Mouse (Mus musculus) ES-Bruce4 (cell line): ENCODE measurements around the gene Gm26965. TPM values are rescaled to one million over a fixed set of nuclear protein-coding genes. Genes with fewer than 3 reads are reported as not detected.

ENCODE experiments used
- H3K27ac ChIP-seq: 2 replicates; pipeline ENCODE4 v1.5.1; 2012; ENCODE audit warnings: low read length, inconsistent platforms; ENCODE audit not compliant: insufficient read depth
- H3K27me3 ChIP-seq: 2 replicates; pipeline ENCODE4 v1.6.1; 2012; ENCODE audit warnings: mild to moderate bottlenecking, low read length, inconsistent platforms; ENCODE audit not compliant: control insufficient read depth, poor library complexity, insufficient read depth, severe bottlenecking
- H3K36me3 ChIP-seq: 2 replicates; pipeline ENCODE4 v1.6.1; 2012; ENCODE audit warnings: inconsistent platforms, mild to moderate bottlenecking, low read length, moderate library complexity; ENCODE audit not compliant: control insufficient read depth, poor library complexity, insufficient read depth, severe bottlenecking
- H3K4me1 ChIP-seq: one replicate; pipeline ENCODE4 v1.8.1; 2011; ENCODE audit warnings: low read length; ENCODE audit not compliant: control insufficient read depth, insufficient read depth
- H3K4me3 ChIP-seq: 2 replicates; pipeline ENCODE4 v1.5.1; 2011; ENCODE audit warnings: low read depth, mild to moderate bottlenecking, low read length
- H3K9ac ChIP-seq: 2 replicates; pipeline ENCODE4 v1.6.1; 2012; ENCODE audit warnings: low read depth, mild to moderate bottlenecking, inconsistent platforms; ENCODE audit not compliant: poor library complexity, severe bottlenecking
- H3K9me3 ChIP-seq: replicated peaks from 2 replicates; pipeline ENCODE4 v1.6.1; 2012; ENCODE audit warnings: mild to moderate bottlenecking, low read length, inconsistent platforms; ENCODE audit not compliant: control insufficient read depth, poor library complexity, insufficient read depth, severe bottlenecking
- CTCF ChIP-seq: IDR thresholded peaks from one replicate; pipeline ENCODE4 v1.8.1; 2011; ENCODE audit warnings: low read depth, low read length
- EP300 ChIP-seq: IDR thresholded peaks from 2 replicates; pipeline ENCODE4 v1.6.1; 2011; ENCODE audit warnings: low read depth, low read length; ENCODE audit not compliant: insufficient read depth
- POLR2A ChIP-seq: IDR thresholded peaks from one replicate; pipeline ENCODE4 v1.8.1; 2011; ENCODE audit warnings: low read length; ENCODE audit not compliant: insufficient read depth
- polyA plus RNA-seq: library from polyadenylated mRNA; stranded (reverse); fragments of >200 nt; gene quantifications from 2 replicates; pipeline ENCODE4 v1.2.4, GENCODE M21; 2011; ENCODE audit warnings: low read depth; ENCODE audit not compliant: missing spikeins, insufficient read depth, insufficient read length

Gene Gm26965
- polyA plus RNA-seq, 1 experiment = not detected

- Histone ChIP-seq H3K9me3 (no peaks in the 10 kb centered on the region), H3K4me3 (no peak overlapping the region), H3K27me3 (no peaks in the 10 kb centered on the region), H3K27ac (no peak overlapping the region), H3K36me3 (no peaks in the 10 kb centered on the region), H3K4me1 (no peaks in the 10 kb centered on the region), H3K9ac (no peak overlapping the region)
- TF ChIP-seq CTCF (no peak), EP300 (no peak)
Measured at GRCm38 (mm10) chr13:67527049-67527730, 1.2 kb upstream of the Gm26965 start.

- Histone ChIP-seq H3K4me1 (no peaks in the 10 kb centered on the region), H3K9ac (no peak overlapping the region), H3K4me3 (no peak overlapping the region), H3K27me3 (no peaks in the 10 kb centered on the region), H3K36me3 (no peaks in the 10 kb centered on the region), H3K9me3 (no peaks in the 10 kb centered on the region), H3K27ac (no peak overlapping the region)
- TF ChIP-seq EP300 = no peak
Measured at GRCm38 (mm10) chr13:67500908-67501307, 25.0 kb downstream of the Gm26965 start.

GRCm38 (mm10) chr13:67500084-67500719 is 25.7 kb downstream of the Gm26965 start, which contains the start of gene Zfp58:
Gene Zfp58 (minus strand): TSS chr13:67500555.
- Histone ChIP-seq H3K4me3 (peak within 1 kb of the TSS; percentile 95), H3K27ac (no peak within 1 kb of the TSS; the same call in 1 of the 2 replicates), H3K9me3 (no peaks in the 10 kb centered on the region), H3K27me3 (no peaks in the 10 kb centered on the region), H3K36me3 (no peaks in the 10 kb centered on the region), H3K9ac (peak within 1 kb of the TSS; percentile 34), H3K4me1 (no peaks in the 10 kb centered on the region)
- no peak for TF ChIP-seq CTCF
- no peak for TF ChIP-seq EP300
- no peak for TF ChIP-seq POLR2A

- peak overlapping the region; percentile 33; the same call in 1 of the 2 replicates for H3K27ac ChIP-seq
- H3K27me3 ChIP-seq = no peaks in the 10 kb centered on the region
- no peak for TF ChIP-seq EP300
- TF ChIP-seq POLR2A = no peak
- H3K36me3 ChIP-seq = peaks cover 14% of the 10 kb centered on the region
- no peak overlapping the region for H3K4me3 ChIP-seq
- H3K9ac ChIP-seq = no peak overlapping the region
- H3K4me1 ChIP-seq = no peaks in the 10 kb centered on the region
- H3K9me3 ChIP-seq = peaks cover 3% of the 10 kb centered on the region; the same call in 1 of the 2 replicates
Measured at GRCm38 (mm10) chr13:67495631-67496030, 30.3 kb downstream of the Gm26965 start.

DNA sequence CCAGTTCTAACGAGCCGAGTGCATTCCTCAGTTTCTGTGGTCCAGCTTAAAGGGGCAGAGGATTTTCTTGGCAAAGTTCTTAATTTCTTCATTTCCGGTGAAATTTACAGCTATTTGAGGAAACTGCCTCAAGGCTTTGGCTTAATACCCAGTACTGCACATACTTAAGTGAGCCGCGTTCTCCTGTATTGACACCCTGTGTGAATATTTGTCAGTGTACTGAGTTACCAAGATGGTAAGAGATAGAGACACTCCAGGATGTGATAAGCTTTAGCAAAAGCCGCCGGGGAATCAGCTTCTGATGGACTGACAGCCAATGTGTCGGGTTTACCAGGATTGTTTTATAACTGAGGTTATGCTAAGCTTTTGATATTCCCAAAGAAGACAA is 41.5 kb downstream of the Gm26965 start:
- Histone ChIP-seq H3K4me1 (no peaks in the 10 kb centered on the region), H3K27me3 (no peaks in the 10 kb centered on the region), H3K36me3 (no peaks in the 10 kb centered on the region; the same call in 1 of the 2 replicates), H3K9me3 (no peaks in the 10 kb centered on the region), H3K4me3 (peak overlapping the region; percentile 79), H3K9ac (0 out of 2 replicates have a peak overlapping the region, but pooled peaks have one; percentile 23), H3K27ac (no peak overlapping the region)
- no peak for TF ChIP-seq POLR2A
- no peak for TF ChIP-seq EP300
- TF ChIP-seq CTCF = no peak

DNA sequence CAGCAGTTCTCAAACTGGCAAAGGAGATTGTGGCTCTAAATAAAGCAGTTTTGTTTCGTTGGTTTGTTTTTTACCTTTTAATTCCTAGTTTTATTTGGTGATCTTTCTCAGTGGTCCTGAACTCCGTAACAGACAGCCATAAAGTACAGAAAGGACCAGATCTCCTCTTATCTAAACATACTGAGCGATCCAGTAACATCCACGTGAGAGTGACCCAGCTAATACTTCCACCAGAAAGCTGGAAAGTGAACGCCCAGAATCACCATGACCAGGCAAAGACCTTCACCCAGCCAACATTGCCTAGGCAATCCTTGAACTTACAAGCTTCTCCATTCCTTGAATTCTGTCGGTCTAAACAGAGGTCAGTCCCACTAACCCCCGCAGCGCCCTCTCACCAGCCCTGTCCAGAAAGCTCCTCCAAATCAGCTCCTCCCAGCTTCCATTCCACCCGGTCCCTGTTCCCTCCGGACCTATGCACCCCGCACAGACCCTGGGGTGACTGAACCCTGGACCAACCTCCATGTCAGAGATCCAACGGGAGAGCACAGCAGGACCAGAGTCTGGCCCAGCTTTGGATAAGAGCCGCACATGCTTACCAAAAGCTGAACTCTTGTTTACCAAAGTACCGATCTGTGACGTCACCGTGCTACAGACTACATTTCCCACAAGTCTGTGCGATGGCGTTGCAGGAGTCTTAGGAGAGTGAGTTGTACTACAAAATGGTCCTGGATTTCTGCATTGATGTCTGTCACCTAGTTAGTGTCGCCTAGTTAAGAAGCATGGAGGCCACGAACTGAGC is 42.1 kb downstream of the Gm26965 start, which contains the start of gene Zfp874b:
TSS of gene Zfp874b (minus strand) at position 634 of the 799 bp plus-strand sequence.
- Histone ChIP-seq H3K9ac (peak within 1 kb of the TSS; percentile 57), H3K4me1 (no peaks in the 10 kb centered on the region), H3K4me3 (peak within 1 kb of the TSS; percentile 79), H3K27ac (no peak within 1 kb of the TSS), H3K36me3 (no peaks in the 10 kb centered on the region; the same call in 1 of the 2 replicates), H3K9me3 (no peaks in the 10 kb centered on the region), H3K27me3 (no peaks in the 10 kb centered on the region)
- no peak for TF ChIP-seq EP300
- no peak for TF ChIP-seq POLR2A
- no peak for TF ChIP-seq CTCF
